Mouse (Mus musculus): Measurements from ENCODE around the gene Ctbp2.

The Ctbp2 gene

DNA sequence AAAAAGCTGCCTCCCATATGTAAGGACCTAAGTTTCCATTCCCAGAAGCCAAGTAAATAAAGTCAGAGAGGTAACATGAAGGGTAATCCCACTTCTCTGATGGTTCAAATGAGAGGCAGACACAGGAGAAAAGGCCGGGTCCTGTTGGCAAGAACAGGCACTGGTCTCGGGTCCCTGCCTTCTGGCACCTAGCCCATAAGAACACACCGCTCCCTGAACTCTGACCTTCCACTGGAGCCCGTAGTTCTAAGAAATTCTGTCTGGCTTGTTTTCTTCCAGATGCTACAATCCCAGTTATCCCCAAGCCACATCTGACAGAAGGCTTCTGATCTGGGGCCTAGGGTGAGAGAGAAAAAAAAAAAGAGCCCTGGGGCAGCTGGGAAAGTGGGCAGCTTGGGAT is 35.7 kb downstream of the Ctbp2 start:
- DNase-seq (ENCODE audit: extremely low spot score), result no peak

DNA sequence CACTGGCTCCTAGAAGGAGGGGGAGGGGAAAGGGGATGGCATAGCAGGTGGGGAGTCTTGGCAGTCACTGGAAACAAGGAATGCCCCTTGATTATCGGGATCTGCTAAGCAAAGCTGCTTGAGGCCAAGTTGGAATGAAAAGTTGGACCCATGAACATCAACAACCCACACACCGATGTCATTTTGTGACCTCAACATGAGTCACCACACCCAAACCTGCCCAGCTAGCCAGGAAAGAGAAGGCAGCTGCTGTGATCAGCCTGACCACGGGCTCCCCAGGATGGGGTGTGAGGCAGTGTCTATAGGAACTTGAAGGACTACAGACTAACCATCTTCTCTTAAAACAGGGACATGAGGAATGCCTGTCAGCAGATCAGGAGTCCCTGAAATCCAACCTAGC is 38.7 kb downstream of the Ctbp2 start:
- no peak for DNase-seq (ENCODE audit: extremely low spot score)

DNA sequence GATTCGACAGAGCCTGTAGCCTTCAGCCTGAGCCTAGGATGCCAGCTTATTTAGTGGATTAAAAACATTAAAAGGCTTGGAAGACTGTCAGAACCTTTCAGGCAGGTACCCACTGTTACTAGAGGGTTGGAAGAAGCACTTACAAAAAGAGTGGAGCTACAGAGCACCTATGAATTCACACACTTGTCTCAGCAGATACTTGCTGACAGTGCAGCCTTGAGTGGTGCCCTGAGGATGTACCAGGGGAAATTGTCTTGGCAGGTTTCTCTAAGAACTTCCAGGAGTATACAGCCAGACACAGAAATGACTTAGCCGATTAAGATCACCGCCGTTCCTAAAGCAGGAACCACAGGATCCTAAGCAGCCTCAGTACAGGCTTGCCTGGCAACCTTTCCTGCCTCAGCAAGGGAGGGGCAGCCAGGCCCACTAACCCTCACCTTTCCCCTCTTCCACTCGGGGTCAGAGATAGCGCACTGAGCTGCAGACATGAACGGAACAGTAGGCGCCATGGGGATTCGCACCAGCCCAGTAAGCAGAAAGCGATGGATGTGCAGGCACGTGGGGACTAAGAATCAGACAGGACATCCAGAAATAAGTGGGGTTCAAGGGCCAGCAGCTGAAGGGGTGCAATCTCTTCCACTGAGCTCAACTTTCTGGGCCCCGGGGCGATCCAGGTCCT is 40.1 kb downstream of the Ctbp2 start:
- DNase-seq (ENCODE audit: extremely low spot score), result no peak

- no peak for DNase-seq (ENCODE audit: extremely low spot score)
These were observed 45.2 kb downstream of the Ctbp2 start for GRCm38 (mm10) chr7:133078929-133079328.

DNA sequence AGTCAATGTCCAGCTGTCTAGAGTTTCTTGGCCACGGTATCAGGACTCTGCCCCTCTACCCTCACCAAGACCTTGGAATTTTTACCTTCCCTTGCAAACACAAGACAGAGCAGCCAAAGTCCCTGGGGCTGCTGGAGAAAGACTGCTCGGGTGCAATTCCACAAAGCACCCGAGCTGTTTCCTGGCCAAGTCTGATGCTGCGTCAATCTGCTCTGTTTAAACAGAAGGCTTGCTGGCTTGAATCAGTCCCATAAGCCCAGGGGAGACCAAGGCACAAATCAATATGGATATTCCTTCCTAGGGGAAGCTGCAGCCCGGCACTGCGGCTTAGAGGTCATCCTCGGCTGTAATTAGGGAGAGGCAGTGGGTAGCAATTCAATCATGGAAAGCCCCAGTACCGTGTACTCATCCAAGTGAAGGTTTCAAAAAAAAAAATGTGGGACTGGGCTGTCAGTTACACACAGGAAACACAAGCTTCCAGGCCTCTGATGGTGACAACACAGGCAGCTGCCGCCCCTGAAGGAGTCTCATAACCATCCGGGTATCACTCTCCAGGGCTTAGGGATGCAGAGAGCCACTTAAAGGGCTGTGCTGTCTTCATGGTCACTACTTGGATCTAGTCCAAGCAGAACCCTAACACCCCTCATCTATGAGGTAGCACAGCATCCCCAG is 49.6 kb downstream of the Ctbp2 start:
- no peak for DNase-seq (ENCODE audit: extremely low spot score)

- no peak for DNase-seq (ENCODE audit: extremely low spot score)
These were observed 51.0 kb downstream of the Ctbp2 start for GRCm38 (mm10) chr7:133073147-133073651.

DNA sequence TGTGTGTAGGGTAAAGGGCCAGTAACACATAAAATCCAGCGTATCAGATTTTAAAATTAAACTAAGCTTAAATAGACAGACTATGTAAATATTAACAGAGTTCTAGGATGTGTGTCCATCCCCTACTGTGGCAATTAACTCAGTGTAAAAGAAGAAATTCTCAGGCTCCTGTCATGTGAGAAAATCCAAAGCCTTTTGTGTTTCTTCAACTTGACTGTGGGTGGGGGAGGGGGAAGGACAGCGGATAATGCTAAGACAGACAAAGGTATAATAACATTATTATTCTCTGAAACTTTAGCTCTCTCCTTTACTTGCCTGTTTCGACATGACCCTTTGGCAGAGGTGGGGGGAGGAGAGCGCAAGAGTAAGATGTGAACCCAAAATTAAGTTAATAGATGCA is 51.6 kb downstream of the Ctbp2 start:
- DNase-seq (ENCODE audit: extremely low spot score), result no peak

DNA sequence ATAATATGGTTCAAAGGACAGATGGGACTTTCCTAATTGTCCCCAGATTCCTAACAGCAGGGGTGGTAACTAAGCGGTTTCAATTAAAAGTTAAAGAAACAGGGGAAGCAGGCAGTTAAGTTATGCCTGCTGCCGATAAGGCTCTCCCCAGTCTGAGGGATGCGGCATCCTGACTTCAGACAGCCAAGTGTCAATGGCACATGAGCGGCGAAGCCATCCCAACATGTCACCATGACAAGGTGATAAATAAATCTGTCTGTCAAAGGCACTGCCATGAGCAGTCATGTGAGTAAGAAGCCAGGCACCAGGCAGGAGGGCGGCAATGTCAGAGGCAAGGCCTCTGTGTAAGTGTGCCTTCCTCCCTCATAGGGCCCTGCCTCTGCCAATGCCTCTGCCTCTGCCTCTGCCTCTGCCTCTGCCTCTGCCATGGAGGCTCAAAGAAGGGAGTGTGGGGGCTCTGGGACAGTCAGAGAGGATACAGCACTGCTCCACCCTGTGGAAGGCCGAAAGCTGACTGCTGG is 56.8 kb downstream of the Ctbp2 start:
- no peak for DNase-seq (ENCODE audit: extremely low spot score)

- no peak for DNase-seq (ENCODE audit: extremely low spot score)
These were observed 57.4 kb downstream of the Ctbp2 start for GRCm38 (mm10) chr7:133066776-133067175.

DNA sequence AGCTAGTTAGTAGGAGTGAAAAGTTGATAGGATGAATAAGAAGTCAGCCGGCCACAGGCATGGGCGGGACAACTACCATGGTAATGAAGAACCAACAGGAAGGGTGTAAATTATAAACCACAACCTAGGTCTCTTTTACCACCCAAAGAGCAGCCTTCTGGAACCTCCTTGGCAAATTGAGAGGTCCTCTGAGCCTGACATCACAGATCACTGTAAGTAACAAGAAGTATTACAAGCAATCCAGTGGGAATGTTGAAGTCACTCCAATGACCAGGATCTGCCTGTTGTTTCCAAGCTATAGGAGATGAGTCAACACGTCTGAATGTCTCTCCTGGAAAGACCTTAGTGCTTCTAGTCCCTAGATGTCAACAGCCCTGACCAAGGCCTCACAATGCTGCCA is 62.1 kb downstream of the Ctbp2 start:
- DNase-seq (ENCODE audit: extremely low spot score), result no peak

GRCm38 (mm10) chr7:133060170-133060569 is 64.0 kb downstream of the Ctbp2 start:
- DNase-seq (ENCODE audit: extremely low spot score), result no peak

GRCm38 (mm10) chr7:133059517-133060104 is 64.5 kb downstream of the Ctbp2 start:
- no peak for DNase-seq (ENCODE audit: extremely low spot score)

DNA sequence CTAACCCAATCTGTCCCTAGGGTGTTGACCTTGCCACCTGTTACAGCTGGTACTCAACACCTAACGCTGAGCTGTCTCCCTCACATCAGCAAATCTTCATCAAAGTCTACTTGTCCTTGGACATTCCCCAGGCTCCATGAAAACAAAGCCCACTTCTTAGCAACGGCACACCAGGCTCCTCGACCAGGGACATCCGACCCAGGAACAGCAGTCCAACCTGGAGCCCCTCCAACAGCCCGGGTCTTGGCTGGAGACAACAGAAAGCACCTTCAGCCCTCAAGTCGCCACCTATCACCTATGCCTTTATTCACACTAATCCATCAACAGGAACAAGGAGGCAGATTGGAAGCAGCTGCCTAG is 65.0 kb downstream of the Ctbp2 start:
- DNase-seq (ENCODE audit: extremely low spot score), result no peak

DNA sequence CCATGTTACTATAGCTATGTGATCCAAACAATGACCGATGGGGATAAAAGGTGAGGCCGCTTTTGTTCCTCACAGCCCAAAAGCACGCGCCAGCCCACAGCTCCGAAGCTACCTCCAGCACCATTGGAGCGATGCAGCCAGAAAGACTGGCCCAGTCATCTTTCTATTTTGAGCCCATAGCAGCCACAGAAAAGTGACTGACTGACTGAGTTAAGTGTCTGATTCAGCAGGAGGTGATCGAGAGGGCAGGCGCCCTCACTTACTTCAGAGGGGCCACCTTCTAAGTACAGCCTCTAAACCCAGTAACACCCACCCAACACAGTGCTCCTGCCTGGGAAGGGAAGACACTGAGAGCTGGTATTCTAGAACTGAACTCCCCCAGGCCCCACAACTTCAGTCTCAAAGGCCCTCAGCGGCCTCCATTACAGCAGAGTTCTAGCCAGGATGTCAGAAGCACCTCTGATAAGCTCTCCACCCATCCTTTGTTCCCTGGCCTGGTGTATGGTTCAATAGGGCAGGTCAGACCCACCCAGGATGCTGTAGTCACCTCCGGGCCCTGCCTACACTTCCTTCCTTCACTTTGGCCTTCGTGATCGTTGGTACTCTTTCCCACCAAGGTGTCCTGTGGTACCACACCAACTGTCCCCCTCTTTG is 65.5 kb downstream of the Ctbp2 start:
- no peak for DNase-seq (ENCODE audit: extremely low spot score)

DNA sequence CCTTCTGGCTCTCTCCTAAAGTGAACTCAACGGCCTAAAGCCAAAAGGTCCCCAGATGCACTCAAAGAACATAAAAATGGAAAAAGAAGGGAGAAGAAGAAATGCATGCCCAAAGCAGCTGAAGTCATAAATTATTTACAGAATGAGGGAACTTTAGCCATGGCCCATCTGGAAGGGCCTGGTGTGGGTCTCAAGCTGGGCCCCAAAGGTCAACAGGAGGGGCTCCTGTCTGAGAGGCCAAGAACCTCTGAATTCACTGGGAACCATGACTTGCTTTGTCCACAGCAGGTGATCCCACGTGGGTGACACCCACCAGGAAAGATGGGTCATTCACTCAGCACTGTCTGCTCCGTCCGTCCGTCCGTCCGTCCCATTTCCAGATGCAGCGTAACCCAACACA is 67.2 kb downstream of the Ctbp2 start:
- no peak for DNase-seq (ENCODE audit: extremely low spot score)

DNA sequence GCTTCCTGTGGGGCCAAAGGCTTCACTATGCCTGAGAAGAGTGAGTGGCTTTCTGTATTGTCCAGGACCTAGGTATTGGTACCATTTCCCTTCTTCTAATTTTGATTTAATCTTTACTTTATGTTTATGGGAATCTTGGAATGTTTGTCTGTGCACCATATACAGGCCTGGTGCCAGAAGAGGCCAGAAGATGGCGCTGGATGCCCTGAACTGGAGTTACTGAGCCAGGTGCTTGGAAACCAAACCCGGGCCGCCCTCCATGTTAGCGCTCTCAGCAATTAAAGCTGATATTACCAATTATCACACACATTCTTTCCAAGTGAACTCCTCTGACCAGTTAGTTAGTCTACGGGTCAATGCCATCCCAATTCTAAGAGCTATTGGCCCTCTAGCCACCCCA is 69.7 kb downstream of the Ctbp2 start:
- DNase-seq (ENCODE audit: extremely low spot score), result no peak

DNA sequence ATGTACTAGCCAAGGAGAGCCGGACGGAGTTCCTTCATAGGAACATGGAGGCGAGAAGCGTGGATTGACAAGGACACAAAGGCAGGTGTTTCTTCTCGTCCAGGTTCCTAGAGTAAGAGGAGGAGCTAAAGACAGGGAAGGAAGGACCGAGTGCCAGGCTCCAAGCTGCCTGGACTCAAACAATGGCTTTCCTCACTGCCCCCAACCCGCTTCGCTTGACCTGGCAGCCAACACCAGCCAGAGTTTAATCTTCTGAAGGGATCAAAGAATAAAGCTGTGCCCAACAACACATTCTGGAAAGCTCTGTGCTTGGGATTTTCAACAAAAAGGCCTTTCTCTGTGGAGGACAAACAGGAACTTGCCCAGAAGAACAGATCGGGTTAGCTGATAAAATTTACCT is 70.4 kb downstream of the Ctbp2 start:
- no peak for DNase-seq (ENCODE audit: extremely low spot score)

GRCm38 (mm10) chr7:133052819-133053218 is 71.3 kb downstream of the Ctbp2 start:
- no peak for DNase-seq (ENCODE audit: extremely low spot score)

DNA sequence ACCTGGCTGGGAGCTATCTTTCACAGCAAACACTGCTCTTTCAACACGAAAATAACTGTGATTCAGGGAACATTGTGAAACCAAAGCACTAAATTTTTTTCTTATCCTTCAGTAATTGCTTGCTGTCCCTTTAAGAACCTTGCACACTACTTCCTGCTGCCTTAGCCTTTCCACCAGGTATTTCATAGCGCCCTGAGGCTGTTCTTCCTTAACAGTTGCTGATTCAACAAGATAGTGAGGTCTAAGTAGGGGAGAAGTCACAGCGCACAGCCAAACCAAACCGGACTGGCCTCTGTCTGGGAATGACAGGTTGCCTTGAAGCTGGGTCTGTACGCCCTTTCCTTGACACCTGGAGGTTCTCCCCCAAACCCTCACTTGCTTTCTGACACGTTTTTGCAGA is 73.5 kb downstream of the Ctbp2 start:
- DNase-seq (ENCODE audit: extremely low spot score), result no peak

GRCm38 (mm10) chr7:133048085-133048630 is 76.0 kb downstream of the Ctbp2 start:
- no peak for DNase-seq (ENCODE audit: extremely low spot score)

GRCm38 (mm10) chr7:133047287-133047686 is 76.9 kb downstream of the Ctbp2 start:
- DNase-seq (ENCODE audit: extremely low spot score), result no peak

DNA sequence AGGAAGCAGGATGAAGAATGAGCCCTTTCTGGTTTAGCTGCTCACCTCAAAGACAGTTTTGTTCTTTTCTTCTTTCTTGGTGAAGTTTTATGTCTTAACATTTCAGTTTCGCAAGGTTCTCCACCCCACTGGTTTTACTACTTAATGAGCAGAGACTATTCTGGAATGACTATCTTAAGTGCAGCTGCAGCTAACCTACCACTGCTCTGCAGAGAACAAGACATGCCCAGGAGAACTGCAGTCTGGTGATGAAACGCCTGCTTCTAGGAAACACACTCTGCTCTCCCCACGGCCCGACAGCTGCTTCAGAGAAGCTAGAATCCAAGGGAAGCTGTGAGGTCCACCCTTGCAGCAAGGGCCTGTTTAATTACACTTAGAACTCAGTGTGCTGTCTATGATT is 79.4 kb downstream of the Ctbp2 start:
- no peak for DNase-seq (ENCODE audit: extremely low spot score)
